Mouse (Mus musculus): ENCODE data around the gene Atp5j2. TPM values are rescaled to one million over a fixed set of nuclear protein-coding genes. Genes with fewer than 3 reads are reported as not detected.

The Atp5j2 gene
- polyA plus RNA-seq, 1 experiment from 2014 or later: 493 TPM

DNA sequence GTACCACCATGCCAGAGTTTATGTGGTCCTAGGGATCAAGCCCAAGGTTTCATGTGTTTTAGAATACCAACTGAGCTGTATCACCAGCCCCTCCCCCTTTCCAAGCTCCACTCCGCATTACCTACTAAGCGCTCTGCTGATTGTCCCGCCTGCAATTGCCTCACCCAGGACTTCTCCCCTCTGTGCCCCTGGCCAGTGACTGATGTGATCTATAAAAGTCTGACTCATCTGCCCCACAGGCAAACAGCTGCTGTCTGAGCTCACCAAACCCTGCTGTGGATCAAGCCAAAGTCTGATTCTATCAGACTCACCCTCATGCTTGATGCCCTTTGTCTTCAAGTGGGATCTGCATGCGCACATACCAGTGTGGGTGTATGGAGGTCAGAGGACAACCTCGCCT, 31.0 kb upstream of the Atp5j2 start:
- ATAC-seq (replicated peaks; ENCODE audit: insufficient number of reproducible peaks, low FRiP score, low TSS enrichment, low read depth) (no peak; the same call in 1 of the 2 replicates), DNase-seq (ENCODE audit: low spot score) (no peak)
- no peak overlapping the region for H3K4me3 ChIP-seq (ENCODE audit: low read depth, low read length)
- no peaks in the 10 kb centered on the region for H3K27me3 ChIP-seq (ENCODE audit: control insufficient read depth, insufficient read depth, low read length)
- H3K27ac ChIP-seq (replicated peaks; ENCODE audit: low read depth, low read length): no peak overlapping the region
- no peak overlapping the region for H3K9ac ChIP-seq (replicated peaks; ENCODE audit: low read length)
- H3K36me3 ChIP-seq (replicated peaks; ENCODE audit: control insufficient read depth, insufficient read depth, low read depth, low read length): peaks cover 2% of the 10 kb centered on the region; the same call in 1 of the 2 replicates
- H3K9me3 ChIP-seq (replicated peaks; ENCODE audit: control insufficient read depth, low read length): no peaks in the 10 kb centered on the region
- H3K4me2 ChIP-seq (ENCODE audit: low read depth, low read length): no peak overlapping the region
- 83% methylated on average over 5 of the region's 5 CpGs for WGBS
- H3K4me1 ChIP-seq (ENCODE audit: control insufficient read depth, insufficient read depth, low read length): no peaks in the 10 kb centered on the region

- Histone ChIP-seq H3K9ac (replicated peaks; ENCODE audit: low read length) (no peak overlapping the region), H3K4me1 (ENCODE audit: control insufficient read depth, insufficient read depth, low read length) (no peaks in the 10 kb centered on the region), H3K4me3 (ENCODE audit: low read depth, low read length) (no peak overlapping the region), H3K27ac (replicated peaks; ENCODE audit: low read depth, low read length) (no peak overlapping the region), H3K27me3 (ENCODE audit: control insufficient read depth, insufficient read depth, low read length) (no peaks in the 10 kb centered on the region), H3K4me2 (ENCODE audit: low read depth, low read length) (no peak overlapping the region), H3K36me3 (replicated peaks; ENCODE audit: control insufficient read depth, insufficient read depth, low read depth, low read length) (peaks cover 2% of the 10 kb centered on the region; the same call in 1 of the 2 replicates), H3K9me3 (replicated peaks; ENCODE audit: control insufficient read depth, low read length) (no peaks in the 10 kb centered on the region)
- 91% methylated on average over 8 of the region's 8 CpGs for WGBS
- no peak for ATAC-seq (replicated peaks; ENCODE audit: insufficient number of reproducible peaks, low FRiP score, low TSS enrichment, low read depth)
- DNase-seq (ENCODE audit: low spot score): no peak
Measured at GRCm38 (mm10) chr5:145219981-145220380, 28.1 kb upstream of the Atp5j2 start.

DNA sequence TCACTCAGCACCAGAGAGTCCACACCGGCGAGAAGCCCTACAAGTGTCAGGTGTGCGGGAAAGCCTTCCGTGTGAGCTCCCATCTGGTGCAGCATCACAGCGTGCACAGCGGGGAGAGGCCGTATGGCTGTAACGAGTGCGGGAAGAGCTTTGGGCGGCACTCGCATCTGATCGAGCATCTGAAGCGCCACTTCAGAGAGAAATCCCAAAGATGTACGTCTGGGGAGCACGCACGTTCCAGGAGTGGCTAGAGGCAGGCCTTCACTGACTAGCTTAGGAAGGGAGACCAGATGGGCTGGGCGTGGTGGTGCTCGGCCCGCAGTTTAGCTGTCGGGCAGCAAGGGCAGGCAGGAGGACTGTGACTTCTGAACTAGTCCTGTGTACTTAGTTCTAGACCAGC, 26.8 kb upstream of the Atp5j2 start:
- H3K27ac ChIP-seq (replicated peaks; ENCODE audit: low read depth, low read length): no peak overlapping the region
- peaks cover 2% of the 10 kb centered on the region; the same call in 1 of the 2 replicates for H3K36me3 ChIP-seq (replicated peaks; ENCODE audit: control insufficient read depth, insufficient read depth, low read depth, low read length)
- 93% methylated on average over 20 of the region's 20 CpGs for WGBS
- no peaks in the 10 kb centered on the region for H3K4me1 ChIP-seq (ENCODE audit: control insufficient read depth, insufficient read depth, low read length)
- H3K9me3 ChIP-seq (replicated peaks; ENCODE audit: control insufficient read depth, low read length): no peaks in the 10 kb centered on the region
- ATAC-seq (replicated peaks; ENCODE audit: insufficient number of reproducible peaks, low FRiP score, low TSS enrichment, low read depth): no peak
- no peak overlapping the region for H3K9ac ChIP-seq (replicated peaks; ENCODE audit: low read length)
- no peak overlapping the region for H3K4me3 ChIP-seq (ENCODE audit: low read depth, low read length)
- no peak overlapping the region for H3K4me2 ChIP-seq (ENCODE audit: low read depth, low read length)
- H3K27me3 ChIP-seq (ENCODE audit: control insufficient read depth, insufficient read depth, low read length): no peaks in the 10 kb centered on the region
- DNase-seq (ENCODE audit: low spot score): no peak

DNA sequence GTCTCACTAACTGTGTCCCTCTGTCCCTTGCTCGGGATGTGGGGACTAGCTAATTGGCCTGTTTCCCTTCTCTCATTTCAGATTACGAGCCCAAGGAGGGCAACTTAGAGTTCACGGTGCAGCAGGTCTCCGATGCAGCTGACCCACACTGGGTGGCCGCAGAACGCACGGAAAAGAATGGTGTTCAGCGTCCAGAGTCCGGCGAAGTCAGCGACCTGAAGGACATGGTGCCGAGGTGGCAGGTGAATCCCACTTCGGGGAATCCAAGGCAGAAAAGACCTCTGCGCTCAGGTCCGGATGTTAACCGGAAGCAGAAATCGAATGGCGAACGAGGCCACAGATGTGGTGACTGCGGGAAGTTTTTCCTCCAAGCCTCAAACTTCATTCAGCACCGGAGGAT, 26.3 kb upstream of the Atp5j2 start:
- WGBS: 93% methylated on average over 21 of the region's 21 CpGs
- no peak overlapping the region for H3K9ac ChIP-seq (replicated peaks; ENCODE audit: low read length)
- H3K4me1 ChIP-seq (ENCODE audit: control insufficient read depth, insufficient read depth, low read length): no peaks in the 10 kb centered on the region
- no peaks in the 10 kb centered on the region for H3K9me3 ChIP-seq (replicated peaks; ENCODE audit: control insufficient read depth, low read length)
- no peaks in the 10 kb centered on the region for H3K27me3 ChIP-seq (ENCODE audit: control insufficient read depth, insufficient read depth, low read length)
- DNase-seq (ENCODE audit: low spot score) (no peak), ATAC-seq (replicated peaks; ENCODE audit: insufficient number of reproducible peaks, low FRiP score, low TSS enrichment, low read depth) (no peak)
- H3K4me3 ChIP-seq (ENCODE audit: low read depth, low read length): no peak overlapping the region
- H3K4me2 ChIP-seq (ENCODE audit: low read depth, low read length): no peak overlapping the region
- H3K36me3 ChIP-seq (replicated peaks; ENCODE audit: control insufficient read depth, insufficient read depth, low read depth, low read length): peaks cover 2% of the 10 kb centered on the region; the same call in 1 of the 2 replicates
- H3K27ac ChIP-seq (replicated peaks; ENCODE audit: low read depth, low read length): no peak overlapping the region

GRCm38 (mm10) chr5:145217746-145218145, 25.9 kb upstream of the Atp5j2 start:
- 82% methylated on average over 6 of the region's 6 CpGs for WGBS
- no peaks in the 10 kb centered on the region for H3K9me3 ChIP-seq (replicated peaks; ENCODE audit: control insufficient read depth, low read length)
- H3K4me1 ChIP-seq (ENCODE audit: control insufficient read depth, insufficient read depth, low read length): no peaks in the 10 kb centered on the region
- no peak overlapping the region for H3K4me3 ChIP-seq (ENCODE audit: low read depth, low read length)
- H3K4me2 ChIP-seq (ENCODE audit: low read depth, low read length): no peak overlapping the region
- no peak overlapping the region for H3K9ac ChIP-seq (replicated peaks; ENCODE audit: low read length)
- DNase-seq (ENCODE audit: low spot score) (no peak), ATAC-seq (replicated peaks; ENCODE audit: insufficient number of reproducible peaks, low FRiP score, low TSS enrichment, low read depth) (no peak)
- H3K27me3 ChIP-seq (ENCODE audit: control insufficient read depth, insufficient read depth, low read length): no peaks in the 10 kb centered on the region
- H3K27ac ChIP-seq (replicated peaks; ENCODE audit: low read depth, low read length): no peak overlapping the region
- H3K36me3 ChIP-seq (replicated peaks; ENCODE audit: control insufficient read depth, insufficient read depth, low read depth, low read length): peaks cover 2% of the 10 kb centered on the region; the same call in 1 of the 2 replicates

DNA sequence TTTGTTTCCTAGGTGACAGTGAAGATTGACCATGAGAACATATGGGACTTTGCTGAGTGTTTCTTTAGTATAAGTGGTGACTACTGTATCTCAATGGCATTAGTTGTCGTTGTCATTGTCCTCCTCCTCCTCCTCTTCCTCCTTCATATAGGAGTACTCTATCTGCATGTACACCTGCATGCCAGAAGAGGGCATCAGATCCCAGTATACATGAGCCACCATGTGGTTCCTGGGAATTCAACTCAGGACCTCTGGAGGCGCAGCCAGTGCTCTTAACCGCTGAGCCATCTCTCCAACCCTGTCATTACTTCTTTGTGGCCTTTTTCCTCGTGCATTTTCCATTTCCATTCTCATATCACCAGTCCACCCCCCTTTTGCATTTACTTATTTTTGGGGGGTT, 22.8 kb upstream of the Atp5j2 start:
- WGBS: 68% methylated on average over 4 of the region's 4 CpGs
- no peak overlapping the region for H3K9ac ChIP-seq (replicated peaks; ENCODE audit: low read length)

DNA sequence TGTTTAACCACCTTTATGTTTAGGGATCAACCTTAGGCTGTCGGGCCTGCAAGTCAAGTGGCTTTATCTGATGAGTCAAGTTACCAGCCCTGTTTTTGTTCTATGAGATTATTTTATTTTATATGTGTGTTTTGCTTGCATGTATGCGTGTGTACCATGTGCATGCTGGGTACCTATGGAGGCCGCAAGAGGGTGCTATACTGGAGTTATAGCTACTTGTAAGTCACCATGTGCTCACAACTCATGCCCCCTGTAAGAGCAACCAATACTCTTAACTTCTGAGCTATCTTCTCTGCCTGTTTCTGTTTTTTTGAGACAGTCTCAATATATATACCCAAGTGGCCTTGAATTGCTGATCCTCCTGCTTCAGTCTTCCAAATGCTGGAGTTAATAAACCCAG, 21.6 kb upstream of the Atp5j2 start:
- whole genome bisulfite sequencing: 92% methylated on average over 3 of the region's 3 CpGs
- no peak overlapping the region for H3K4me2 ChIP-seq (ENCODE audit: low read depth, low read length)

More for the DNA sequence above, 22.8 kb upstream of the Atp5j2 start:
- no peaks in the 10 kb centered on the region for H3K4me1 ChIP-seq (ENCODE audit: control insufficient read depth, insufficient read depth, low read length)
- H3K27me3 ChIP-seq (ENCODE audit: control insufficient read depth, insufficient read depth, low read length): no peaks in the 10 kb centered on the region
- no peak overlapping the region for H3K4me3 ChIP-seq (ENCODE audit: low read depth, low read length)
- H3K36me3 ChIP-seq (replicated peaks; ENCODE audit: control insufficient read depth, insufficient read depth, low read depth, low read length): no peaks in the 10 kb centered on the region; the same call in 1 of the 2 replicates
- H3K9me3 ChIP-seq (replicated peaks; ENCODE audit: control insufficient read depth, low read length): no peaks in the 10 kb centered on the region
- DNase-seq (ENCODE audit: low spot score) (no peak), ATAC-seq (replicated peaks; ENCODE audit: insufficient number of reproducible peaks, low FRiP score, low TSS enrichment, low read depth) (no peak)
- no peak overlapping the region for H3K27ac ChIP-seq (replicated peaks; ENCODE audit: low read depth, low read length)
- H3K4me2 ChIP-seq (ENCODE audit: low read depth, low read length): no peak overlapping the region

DNA sequence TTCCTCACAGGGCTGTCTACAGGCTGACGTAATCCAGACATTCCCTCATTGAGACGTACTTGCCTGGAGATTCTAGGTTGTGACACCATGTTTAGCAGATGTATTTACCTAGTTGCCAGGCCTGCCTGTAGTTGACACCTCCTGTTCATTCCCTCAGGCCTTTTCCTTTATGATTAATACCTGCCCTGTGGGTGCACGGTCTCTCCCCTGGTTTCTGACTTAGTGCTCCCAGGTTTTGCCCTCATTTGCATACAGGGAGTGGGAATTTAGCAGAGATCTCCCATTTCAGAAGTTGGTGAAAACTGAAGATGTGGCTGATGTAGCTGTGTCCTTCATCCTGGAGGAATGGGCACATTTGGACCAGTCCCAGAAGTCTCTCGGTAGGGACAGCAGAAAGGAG, 20.4 kb upstream of the Atp5j2 start:
- no peaks in the 10 kb centered on the region; the same call in 1 of the 2 replicates for H3K36me3 ChIP-seq (replicated peaks; ENCODE audit: control insufficient read depth, insufficient read depth, low read depth, low read length)
- ATAC-seq (replicated peaks; ENCODE audit: insufficient number of reproducible peaks, low FRiP score, low TSS enrichment, low read depth) (no peak), DNase-seq (ENCODE audit: low spot score) (no peak)
- 91% methylated on average over 4 of the region's 4 CpGs for WGBS
- no peak overlapping the region for H3K27ac ChIP-seq (replicated peaks; ENCODE audit: low read depth, low read length)
- no peak overlapping the region for H3K4me3 ChIP-seq (ENCODE audit: low read depth, low read length)
- no peaks in the 10 kb centered on the region for H3K27me3 ChIP-seq (ENCODE audit: control insufficient read depth, insufficient read depth, low read length)
- no peaks in the 10 kb centered on the region for H3K9me3 ChIP-seq (replicated peaks; ENCODE audit: control insufficient read depth, low read length)
- H3K4me2 ChIP-seq (ENCODE audit: low read depth, low read length): no peak overlapping the region
- no peaks in the 10 kb centered on the region for H3K4me1 ChIP-seq (ENCODE audit: control insufficient read depth, insufficient read depth, low read length)
- H3K9ac ChIP-seq (replicated peaks; ENCODE audit: low read length): no peak overlapping the region

More for the DNA sequence above, 21.6 kb upstream of the Atp5j2 start:
- Histone ChIP-seq H3K27me3 (ENCODE audit: control insufficient read depth, insufficient read depth, low read length) (no peaks in the 10 kb centered on the region), H3K9ac (replicated peaks; ENCODE audit: low read length) (no peak overlapping the region), H3K27ac (replicated peaks; ENCODE audit: low read depth, low read length) (no peak overlapping the region), H3K4me3 (ENCODE audit: low read depth, low read length) (no peak overlapping the region), H3K36me3 (replicated peaks; ENCODE audit: control insufficient read depth, insufficient read depth, low read depth, low read length) (no peaks in the 10 kb centered on the region; the same call in 1 of the 2 replicates), H3K9me3 (replicated peaks; ENCODE audit: control insufficient read depth, low read length) (no peaks in the 10 kb centered on the region), H3K4me1 (ENCODE audit: control insufficient read depth, insufficient read depth, low read length) (no peaks in the 10 kb centered on the region)
- no peak for ATAC-seq (replicated peaks; ENCODE audit: insufficient number of reproducible peaks, low FRiP score, low TSS enrichment, low read depth)
- no peak for DNase-seq (ENCODE audit: low spot score)

Data from embryonic facial prominence, embryonic 11.5 days (tissue).